Mouse (Mus musculus) fat pad, adult 2 months (tissue): Measurements from ENCODE around the gene Aqp8.

Source experiments
- DNase-seq: peaks from one replicate; pipeline ENCODE4 v3.0.0-alpha.2; 2011; ENCODE audit warnings: low read depth, low spot score; ENCODE audit errors: extremely low read depth

Aqp8 gene

DNA sequence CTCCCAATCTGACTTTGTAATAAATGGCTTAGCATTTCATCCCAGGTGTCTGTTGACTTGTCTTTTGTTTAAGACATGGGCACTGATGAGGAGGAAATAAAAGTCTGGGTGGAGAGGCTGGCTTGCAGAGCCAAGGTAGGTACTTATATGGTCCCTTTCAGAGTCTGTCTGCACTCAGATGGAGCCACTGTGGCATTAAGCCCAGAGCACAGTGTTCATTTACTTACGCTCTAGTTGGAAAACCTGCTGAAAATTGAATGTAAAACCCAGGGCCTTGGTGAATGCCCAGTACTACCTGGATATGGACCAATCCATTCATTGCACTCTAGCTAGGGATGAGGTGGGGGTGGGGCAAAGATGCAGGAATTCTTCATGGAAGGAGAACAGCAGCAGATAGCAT is 5.9 kb downstream of the Aqp8 start:
- DNase-seq, result no peak

DNA sequence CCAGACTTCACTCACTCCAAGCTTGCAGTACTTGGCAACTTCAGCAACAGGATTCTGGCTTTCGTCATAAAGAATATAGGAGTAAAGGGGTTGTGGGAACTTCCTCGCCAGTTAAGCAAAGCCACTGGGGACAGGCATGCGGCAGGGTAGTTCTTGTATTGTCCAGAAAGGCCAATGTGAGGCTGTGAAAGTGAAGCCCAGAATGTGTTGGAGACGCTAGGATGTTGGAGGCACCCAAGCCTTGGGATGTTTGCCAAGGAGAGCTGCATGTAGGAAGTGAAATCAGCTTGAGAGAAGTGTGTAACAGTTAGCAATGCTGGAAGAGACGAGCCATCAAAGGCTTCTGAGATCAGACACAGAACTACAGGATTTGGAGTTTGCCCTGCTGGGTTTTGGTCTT is 25.6 kb downstream of the Aqp8 start:
- no peak for DNase-seq

DNA sequence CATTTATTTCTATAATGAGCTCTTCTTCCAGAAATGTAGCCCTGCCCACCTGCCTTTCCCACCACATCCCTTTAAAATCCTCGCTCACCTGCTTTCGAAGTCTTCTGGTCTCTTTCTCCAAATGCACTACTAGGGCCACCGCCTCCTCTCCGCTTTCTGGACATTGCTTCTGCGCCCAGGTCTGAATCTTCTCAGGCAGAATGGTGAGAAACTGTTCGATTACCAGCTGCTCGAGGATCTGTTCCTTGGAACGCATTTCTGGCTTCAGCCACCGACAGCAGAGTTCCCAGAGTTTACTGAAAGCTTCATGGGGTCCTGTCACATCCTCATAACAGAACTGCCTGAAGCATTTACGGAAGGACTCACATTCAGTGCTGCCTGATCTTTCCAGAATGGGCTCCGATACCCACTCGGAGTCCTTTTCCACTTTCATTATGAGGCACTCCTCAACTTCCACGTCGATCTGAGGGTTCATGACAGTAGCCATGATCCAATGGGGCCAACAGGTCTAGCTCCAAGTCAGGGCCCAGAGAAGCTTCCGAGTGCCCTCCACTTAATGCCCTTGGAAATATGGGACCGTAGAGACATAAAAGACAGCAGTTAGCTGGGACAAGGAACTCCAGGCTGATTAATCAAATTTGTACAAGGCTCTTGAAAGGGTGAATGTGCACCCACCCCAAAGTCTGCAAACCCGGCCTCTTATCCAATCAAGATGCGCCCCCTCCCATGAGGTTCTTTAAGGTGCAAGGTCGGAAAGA is 37.6 kb downstream of the Aqp8 start:
- DNase-seq, result no peak

DNA sequence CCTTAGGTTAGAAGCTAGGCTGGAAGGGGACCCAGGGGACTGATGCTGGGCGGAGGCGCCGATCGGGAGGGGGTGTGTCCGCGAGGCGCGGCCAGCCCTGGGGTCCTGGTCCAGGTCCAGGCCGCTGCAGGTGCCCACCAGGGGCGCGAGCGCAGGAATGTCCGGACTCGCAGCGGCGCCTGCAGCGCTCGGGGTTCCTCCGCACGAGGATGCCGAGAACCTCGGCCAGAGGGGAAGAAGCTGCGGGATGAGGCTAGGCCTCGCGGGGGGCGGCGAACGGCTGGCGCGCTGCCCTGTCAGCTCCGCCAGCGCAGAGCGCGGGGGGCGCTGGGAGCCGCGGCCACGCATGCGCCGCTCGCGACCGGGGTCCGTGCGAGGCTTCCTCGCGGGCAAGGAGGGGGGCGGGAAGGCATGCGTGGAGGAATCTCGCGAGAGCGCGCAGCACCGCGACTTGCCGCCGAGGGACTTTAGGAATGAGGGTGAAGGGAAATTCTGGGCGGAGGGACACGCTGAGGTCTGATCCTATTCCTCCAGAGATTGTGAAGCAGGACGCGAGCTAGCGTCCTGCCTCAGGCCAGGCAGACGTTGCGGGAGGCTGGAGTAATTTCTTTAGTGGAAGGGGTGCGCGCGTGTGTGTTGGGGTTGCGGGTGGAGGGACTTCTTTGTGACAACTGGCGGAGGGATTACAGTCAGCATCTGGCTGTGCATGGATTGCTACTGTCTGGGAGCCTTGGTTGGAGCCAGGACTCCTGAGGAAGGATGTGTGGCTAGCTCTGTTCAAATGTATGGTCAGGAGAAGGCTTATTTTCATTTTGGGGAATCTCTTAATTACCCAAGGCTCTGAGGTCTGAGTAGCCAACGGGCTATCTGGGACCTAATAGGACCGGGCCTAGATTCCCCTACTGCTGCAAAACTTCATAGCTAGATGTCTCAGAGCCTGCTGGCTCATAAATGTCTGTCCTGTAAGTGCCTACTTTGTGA is 38.4 kb downstream of the Aqp8 start, which contains the start of gene Zkscan2:
Gene Zkscan2, minus strand, starts transcription at position 211 of the 981 bp plus-strand sequence.
- DNase-seq, result no peak

DNA sequence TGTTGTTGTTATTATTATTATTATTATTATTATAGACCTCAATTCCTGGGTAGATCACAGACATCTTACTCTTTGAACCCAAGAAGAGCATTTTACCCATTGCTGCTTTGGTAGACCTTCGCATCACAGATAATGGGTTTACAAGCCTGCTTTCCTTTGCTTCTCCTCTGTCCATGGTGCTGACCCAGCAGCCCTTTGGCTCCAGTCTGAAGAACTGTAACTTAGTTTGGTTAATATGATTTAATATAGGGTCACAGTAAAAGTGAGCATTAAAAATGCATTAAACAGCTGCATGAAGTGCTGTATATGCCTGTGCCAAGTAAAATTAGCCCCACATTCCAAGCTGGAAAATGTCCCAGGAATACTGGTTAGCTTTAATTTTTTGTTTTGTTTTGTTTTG is 41.3 kb downstream of the Aqp8 start:
- no peak for DNase-seq

DNA sequence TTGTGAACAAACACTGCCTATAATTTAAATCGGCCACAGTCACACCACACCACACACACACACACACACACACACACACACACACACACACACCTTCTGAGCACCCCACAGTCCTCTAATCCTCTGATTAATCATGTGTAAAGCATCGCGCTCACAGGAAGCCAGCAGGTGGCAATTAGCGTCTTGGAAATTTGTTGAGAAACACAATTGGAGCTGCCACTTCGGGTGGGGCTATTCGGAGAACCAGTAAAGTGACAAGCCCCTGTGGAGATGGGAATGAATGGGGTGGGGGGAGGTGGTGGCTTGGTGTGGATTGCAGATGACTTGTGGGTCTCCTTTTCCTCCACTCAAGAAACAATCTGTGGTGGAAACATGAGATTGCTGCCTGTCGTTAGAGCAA is 45.9 kb downstream of the Aqp8 start:
- DNase-seq, result no peak
